Comparison of ENCODE assay signal across 8 mouse cellular contexts in the genomic region with DNA sequence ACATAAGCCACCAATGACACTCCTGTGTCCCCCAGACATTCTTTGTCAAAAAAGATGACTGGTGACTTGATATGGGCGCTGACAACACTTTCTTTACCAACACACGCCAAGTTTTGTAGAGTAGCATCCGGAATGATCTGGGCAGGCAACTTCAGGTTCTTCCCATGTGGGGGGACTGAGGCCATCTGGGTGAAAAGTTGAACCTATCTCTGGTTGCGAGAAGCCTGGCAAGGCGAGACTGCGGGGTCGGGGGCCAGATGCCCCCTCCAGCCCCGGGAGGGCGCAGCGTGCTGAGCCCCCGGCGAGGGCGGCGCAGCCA. TPM values are rescaled to one million over a fixed set of nuclear protein-coding genes. Genes with fewer than 3 reads are reported as not detected.
A peak's percentile ranks its signal among the peaks of the same experiment; 100 is the strongest.
DNase-seq lines count a peak whose midpoint lies in the region; ATAC-seq lines count a peak whose summit lies in the region.

No protein-coding gene starts in this region.

- no peak for ATAC-seq in kidney, embryonic 16.5 days (ENCODE audit: low FRiP score, low TSS enrichment)
- ATAC-seq in embryonic facial prominence, embryonic 14.5 days (ENCODE audit: low read depth), result no peak

- H3K36me3 ChIP-seq in kidney, embryonic 16.5 days (ENCODE audit: insufficient read depth, low read length), result no peaks in the 10 kb centered on the region
- no peaks in the 10 kb centered on the region for H3K36me3 ChIP-seq in embryonic facial prominence, embryonic 14.5 days (ENCODE audit: control insufficient read depth, insufficient read depth, low read length)

- no peaks in the 10 kb centered on the region for H3K9me3 ChIP-seq in kidney, embryonic 16.5 days (ENCODE audit: low read length)
- H3K9me3 ChIP-seq in embryonic facial prominence, embryonic 14.5 days (ENCODE audit: control insufficient read depth, low read length), result no peaks in the 10 kb centered on the region

- peak overlapping the region; percentile 92 for H3K4me2 ChIP-seq in kidney, embryonic 16.5 days (replicated peaks; ENCODE audit: low read depth, low read length)
- peak overlapping the region; percentile 96 for H3K4me2 ChIP-seq in embryonic facial prominence, embryonic 14.5 days (ENCODE audit: low read depth, low read length)

- no peak for DNase-seq in kidney, adult 8-10 months
- no peak for DNase-seq in embryonic facial prominence, embryonic 14.5 days (ENCODE audit: low spot score)
- DNase-seq in induced T-regulatory cell, adult 2 months (ENCODE audit: low read depth), result peak; percentile 3
- peak; percentile 5 for DNase-seq in naive thymus-derived CD4-positive, alpha-beta T cell, adult 2 months (ENCODE audit: low read depth)
- DNase-seq in urinary bladder, postnatal 14 days (ENCODE audit: low spot score), result no peak
- DNase-seq in thymus, postnatal 36 days, result no peak
- no peak for DNase-seq in right cerebral cortex, postnatal 10 days (ENCODE audit: low spot score in 2 of 2)

- under 1% methylated on average over 14 of the region's 14 CpGs for WGBS in kidney, embryonic 16.5 days
- 1% methylated on average over 4 of the region's 14 CpGs for WGBS in embryonic facial prominence, embryonic 14.5 days

- peaks cover 6% of the 10 kb centered on the region for H3K27me3 ChIP-seq in kidney, embryonic 16.5 days (ENCODE audit: insufficient read depth, low read length)
- 0 out of 2 replicates have a peak, but pooled peaks cover 8% of the 10 kb centered on the region for H3K27me3 ChIP-seq in embryonic facial prominence, embryonic 14.5 days (replicated peaks; ENCODE audit: control insufficient read depth, insufficient read depth, low read length)

- H3K4me3 ChIP-seq in kidney, embryonic 16.5 days (ENCODE audit: low read length), result peak overlapping the region; percentile 77
- H3K4me3 ChIP-seq in embryonic facial prominence, embryonic 14.5 days (ENCODE audit: low read depth, low read length), result peak overlapping the region; percentile 81

- peak overlapping the region; percentile 82 for H3K9ac ChIP-seq in kidney, embryonic 16.5 days (replicated peaks; ENCODE audit: low read length)
- H3K9ac ChIP-seq in embryonic facial prominence, embryonic 14.5 days (ENCODE audit: low read depth, low read length), result peak overlapping the region; percentile 79

- no peak overlapping the region for H3K27ac ChIP-seq in kidney, embryonic 16.5 days (ENCODE audit: low read length)
- H3K27ac ChIP-seq in embryonic facial prominence, embryonic 14.5 days (replicated peaks; ENCODE audit: low read depth, low read length), result no peak overlapping the region

- H3K4me1 ChIP-seq in kidney, embryonic 16.5 days (ENCODE audit: insufficient read depth, low read length), result peaks cover 8% of the 10 kb centered on the region
- no peaks in the 10 kb centered on the region for H3K4me1 ChIP-seq in embryonic facial prominence, embryonic 14.5 days (ENCODE audit: control insufficient read depth, insufficient read depth, low read length)

RNA-seq across cellular contexts. Expression of gene Slc4a4, which starts 0.3 kb away (rescaled TPM):
- polyA plus RNA-seq in kidney, embryonic 16.5 days (2015; fragmentation: Nextera tagmentation; extraction: Ambion mirVana), result 11.1 and 12.7 TPM in 2 replicates
- polyA plus RNA-seq in embryonic facial prominence, embryonic 14.5 days (2014; fragmentation: Nextera tagmentation; extraction: Ambion mirVana), result 4.0 and 4.5 TPM in 2 replicates

Comparison
In these comparisons a context has a peak if more than half of its experiments do, and no peak if none do; other contexts are left out.
1. DNase-seq: peak in induced T-regulatory cell, adult 2 months (single experiment) and naive thymus-derived CD4-positive, alpha-beta T cell, adult 2 months (single experiment); none in kidney, adult 8-10 months (0 of 2), embryonic facial prominence, embryonic 14.5 days (single experiment), urinary bladder, postnatal 14 days (single experiment), thymus, postnatal 36 days (0 of 2) and right cerebral cortex, postnatal 10 days (0 of 2).